Mouse (Mus musculus) CH12.LX (cell line): ENCODE measurements at regions not wholly inside any gene's neighbourhood (a gene's known extent, or its start where the extent isn't known, plus 50 kb on each side); places are given as distances from the start of the nearest gene placed in this dataset.

Source experiments
- DNase-seq: peaks from one replicate; pipeline ENCODE4 v3.0.0-alpha.2; 2013; ENCODE audit errors: extremely low read depth
- H3K27ac ChIP-seq: 2 replicates; pipeline ENCODE4 v1.5.1; 2012; ENCODE audit warnings: low read depth, mild to moderate bottlenecking, control low read depth, moderate library complexity; ENCODE audit not compliant: insufficient read depth
- H3K27me3 ChIP-seq: replicated peaks from 2 replicates; pipeline ENCODE3; 2012; ENCODE audit warnings: inconsistent platforms
- H3K36me3 ChIP-seq, 2 experiments: replicated peaks in 1 of 2; 2 replicates each; pipeline versions ENCODE3 to v1.6.1; 2012; ENCODE audit warnings: inconsistent platforms in 1 of 2, low read length in 1 of 2, mild to moderate bottlenecking in 1 of 2, mixed read lengths in 1 of 2, moderate library complexity in 1 of 2; ENCODE audit not compliant: control insufficient read depth in 1 of 2, insufficient read depth in 1 of 2
- H3K4me1 ChIP-seq, 2 experiments: 2 replicates each; pipeline ENCODE4 v1.6.1; 2012; ENCODE audit warnings: inconsistent platforms in 1 of 2, moderate library complexity in 1 of 2; ENCODE audit not compliant: insufficient read depth in 2 of 2, control insufficient read depth in 1 of 2
- H3K4me2 ChIP-seq: 2 replicates; pipeline ENCODE4 v1.6.1; 2012; ENCODE audit warnings: low read depth, mild to moderate bottlenecking, control low read depth; ENCODE audit not compliant: poor library complexity, insufficient read depth, severe bottlenecking
- H3K4me3 ChIP-seq, 3 experiments: fragments of 150-350 bp in 1 of 3; sonication (generic) in 1 of 3; replicated peaks in 1 of 3; 2 replicates each; pipeline versions ENCODE3 to v1.5.1; 2011 to 2012; ENCODE audit warnings: low read depth in 2 of 3, low read length in 2 of 3, mild to moderate bottlenecking in 2 of 3, moderate library complexity in 2 of 3, control low read depth in 1 of 3, improper control_type of control experiment in 1 of 3, inconsistent platforms in 1 of 3, mixed read lengths in 1 of 3; ENCODE audit not compliant: poor library complexity in 1 of 3
- H3K79me2 ChIP-seq: replicated peaks from 2 replicates; pipeline ENCODE4 v1.6.1; 2012; ENCODE audit warnings: mild to moderate bottlenecking, moderate library complexity; ENCODE audit not compliant: control insufficient read depth, poor library complexity, insufficient read depth, severe bottlenecking; ENCODE audit errors: extremely low read depth
- H3K9ac ChIP-seq: 2 replicates; pipeline ENCODE4 v1.6.1; 2012; ENCODE audit warnings: low read depth, mild to moderate bottlenecking, control low read depth, moderate library complexity; ENCODE audit not compliant: insufficient read depth
- H3K9me3 ChIP-seq: replicated peaks from 2 replicates; pipeline ENCODE3; 2012; ENCODE audit warnings: low read length, inconsistent platforms, mixed read lengths
- BHLHE40 ChIP-seq: IDR thresholded peaks from 2 replicates; pipeline ENCODE4 v1.6.1; 2011; ENCODE audit warnings: mild to moderate bottlenecking, low read depth, low read length, improper control_type of control experiment
- CTCF ChIP-seq, 2 experiments: IDR thresholded peaks in 1 of 2; conservative IDR thresholded peaks in 1 of 2; 2 replicates each; pipeline ENCODE4 v1.5.1; 2011 to 2012; ENCODE audit warnings: low read depth in 2 of 2, low read length in 2 of 2, improper control_type of control experiment in 1 of 2, inconsistent platforms in 1 of 2, mild to moderate bottlenecking in 1 of 2, moderate library complexity in 1 of 2
- E2F4 ChIP-seq: IDR thresholded peaks from 2 replicates; pipeline ENCODE4 v1.6.1; 2011; ENCODE audit warnings: low read depth, low read length, improper control_type of control experiment; ENCODE audit not compliant: insufficient replicate concordance
- ELF1 ChIP-seq: IDR thresholded peaks from 2 replicates; pipeline ENCODE4 v1.6.1; 2014; ENCODE audit warnings: low read depth, mild to moderate bottlenecking, inconsistent platforms, low read length, improper control_type of control experiment
- ETS1 ChIP-seq: conservative IDR thresholded peaks from 2 replicates; pipeline ENCODE4 v1.6.1; 2012; ENCODE audit warnings: low read depth, mild to moderate bottlenecking, inconsistent platforms, low read length, improper control_type of control experiment, moderate library complexity
- IRF4 ChIP-seq: IDR thresholded peaks from 2 replicates; pipeline ENCODE4 v1.6.1; 2014; ENCODE audit warnings: low read depth, mild to moderate bottlenecking, inconsistent platforms, low read length, improper control_type of control experiment
- MAX ChIP-seq: IDR thresholded peaks from 2 replicates; pipeline ENCODE4 v1.6.1; 2011; ENCODE audit warnings: low read length, improper control_type of control experiment
- POLR2AphosphoS2 ChIP-seq: IDR thresholded peaks from 2 replicates; pipeline ENCODE4 v1.6.1; 2011; ENCODE audit warnings: low read depth, low read length, improper control_type of control experiment
- RAD21 ChIP-seq: IDR thresholded peaks from 2 replicates; pipeline ENCODE4 v1.6.1; 2011; ENCODE audit warnings: low read depth, mild to moderate bottlenecking, low read length, improper control_type of control experiment, moderate library complexity
- SIN3A ChIP-seq: IDR thresholded peaks from 2 replicates; pipeline ENCODE4 v1.6.1; 2012; ENCODE audit warnings: low read length, improper control_type of control experiment, inconsistent platforms
- SMC3 ChIP-seq: IDR thresholded peaks from 2 replicates; pipeline ENCODE4 v1.6.1; 2011; ENCODE audit warnings: low read depth, low read length, improper control_type of control experiment
- UBTF ChIP-seq: IDR thresholded peaks from 2 replicates; pipeline ENCODE4 v1.6.1; 2012; ENCODE audit warnings: low read depth, mild to moderate bottlenecking, inconsistent platforms, low read length, improper control_type of control experiment, moderate library complexity
- USF1 ChIP-seq: IDR thresholded peaks from 2 replicates; pipeline ENCODE4 v1.6.1; 2014; ENCODE audit warnings: low read depth, mild to moderate bottlenecking, inconsistent platforms, low read length, improper control_type of control experiment
- ZKSCAN1 ChIP-seq: IDR thresholded peaks from 2 replicates; pipeline ENCODE4 v1.6.1; 2012; ENCODE audit warnings: low read depth, inconsistent platforms, low read length, improper control_type of control experiment, borderline replicate concordance
- ZNF384 ChIP-seq: IDR thresholded peaks from 2 replicates; pipeline ENCODE4 v1.6.1; 2012; ENCODE audit warnings: low read depth, low read length, improper control_type of control experiment, inconsistent platforms
- dilution Hi-C: fragments of 300-500 bp; cut with MboI; formaldehyde crosslinking; loops from 2 replicates; pipeline ENCODE4 v1.14.3; 2020; ENCODE audit warnings: low sequenced_read_pairs; ENCODE audit not compliant: extremely low pct_unique_long_range_greater_than_20kb, extremely low pct_ligation_motif_present
- in situ Hi-C: fragments of 300-500 bp; cut with MboI; formaldehyde crosslinking; loops from 3 replicates; pipeline ENCODE4 v1.14.3; 2019; ENCODE audit warnings: low sequenced_read_pairs, low pct_ligation_motif_present, low pct_unique_long_range_greater_than_20kb, mixed read lengths

GRCm38 (mm10) chr12:77780885-77781698 is 412.9 kb upstream of the Gm6657 start:
- dilution Hi-C loops (no loop called here), in situ Hi-C loops (loop anchor here (10.0 to 25.0 kb wide), 2 partner anchors 544 to 786 kb away; partner anchors contain the start of gene Fut8)
- Histone ChIP-seq H3K36me3 (no peaks in the 10 kb centered on the region), H3K4me2 (no peak overlapping the region), H3K79me2 (no peaks in the 10 kb centered on the region), H3K9me3 (no peaks in the 10 kb centered on the region), H3K4me1 (no peaks in the 10 kb centered on the region), H3K27me3 (no peaks in the 10 kb centered on the region), H3K9ac (no peak overlapping the region), H3K4me3 (no peak overlapping the region), H3K27ac (no peak overlapping the region)
- TF ChIP-seq RAD21 = peak; percentile 71
- TF ChIP-seq IRF4 = no peak
- TF ChIP-seq POLR2AphosphoS2 = no peak
- peak; percentile 61 to 92 for TF ChIP-seq CTCF (conservative IDR thresholded peaks at IDR 0.05 in 1 of 2, IDR thresholded peaks at IDR 0.05 in 1 of 2; ENCODE audit: low read depth in 2 of 2, low read length in 2 of 2)
- 0 out of 2 replicates have a peak, but pooled peaks have one; percentile 13 for TF ChIP-seq ZNF384
- TF ChIP-seq SMC3 = peak; percentile 72
- no peak for TF ChIP-seq USF1
- TF ChIP-seq ELF1 = 0 out of 2 replicates have a peak, but pooled peaks have one; percentile 26
- TF ChIP-seq MAX = no peak; the same call in 1 of the 2 replicates
- no peak for TF ChIP-seq SIN3A
- TF ChIP-seq BHLHE40 = peak; percentile 28; the same call in 1 of the 2 replicates
- no peak for TF ChIP-seq E2F4
- peak; percentile 62 for DNase-seq

- Histone ChIP-seq H3K27me3 (no peaks in the 10 kb centered on the region), H3K9ac (no peak overlapping the region), H3K27ac (no peak overlapping the region), H3K79me2 (no peaks in the 10 kb centered on the region), H3K4me3 (no peak overlapping the region), H3K4me1 (peaks cover 5 to 16% of the 10 kb centered on the region in 2 experiments; a peak in 3 of 4 replicates), H3K4me2 (no peak overlapping the region), H3K9me3 (no peaks in the 10 kb centered on the region), H3K36me3 (no peaks in the 10 kb centered on the region)
- in situ Hi-C loops (loop anchor here (10.0 to 25.0 kb wide), 2 partner anchors 547 to 789 kb away; partner anchors contain the start of gene Fut8), dilution Hi-C loops (no loop called here)
- TF ChIP-seq RAD21 (no peak), BHLHE40 (no peak), SIN3A (no peak), ETS1 (no peak), ZKSCAN1 (no peak), UBTF (no peak)
- no peak for DNase-seq
Measured at GRCm38 (mm10) chr12:77783909-77784308, 410.1 kb upstream of the Gm6657 start.
